Mouse (Mus musculus): ENCODE data around the gene Wscd2. TPM values are rescaled to one million over a fixed set of nuclear protein-coding genes. Genes with fewer than 3 reads are reported as not detected.

Gene Wscd2
- polyA plus RNA-seq, 1 experiment from 2014 or later: 9.1 TPM

GRCm38 (mm10) chr5:113506065-113506464, 15.9 kb downstream of the Wscd2 start:
- Histone ChIP-seq H3K9ac (ENCODE audit: low read length) (no peak overlapping the region), H3K27me3 (ENCODE audit: control insufficient read depth, insufficient read depth, low read length) (no peaks in the 10 kb centered on the region), H3K4me3 (ENCODE audit: low read depth, low read length) (no peak overlapping the region), H3K27ac (ENCODE audit: low read depth, low read length) (no peak overlapping the region), H3K36me3 (ENCODE audit: control insufficient read depth, insufficient read depth, low read length) (no peaks in the 10 kb centered on the region), H3K9me3 (ENCODE audit: control insufficient read depth, low read length) (no peaks in the 10 kb centered on the region), H3K4me1 (ENCODE audit: control insufficient read depth, insufficient read depth, low read length) (peaks cover 29% of the 10 kb centered on the region), H3K4me2 (no peak overlapping the region)
- 88% methylated on average over 6 of the region's 6 CpGs for WGBS
- DNase-seq (ENCODE audit: low spot score, missing footprints) (no peak), ATAC-seq (ENCODE audit: low FRiP score) (no peak)

- H3K9ac ChIP-seq (ENCODE audit: low read length): no peak overlapping the region
- H3K4me1 ChIP-seq (ENCODE audit: control insufficient read depth, insufficient read depth, low read length): peaks cover 29% of the 10 kb centered on the region
- H3K4me3 ChIP-seq (ENCODE audit: low read depth, low read length): no peak overlapping the region
- H3K27ac ChIP-seq (ENCODE audit: low read depth, low read length): no peak overlapping the region
- H3K36me3 ChIP-seq (ENCODE audit: control insufficient read depth, insufficient read depth, low read length): no peaks in the 10 kb centered on the region
- no peak for ATAC-seq (ENCODE audit: low FRiP score)
- WGBS: 76% methylated on average over 5 of the region's 5 CpGs
- no peak for DNase-seq (ENCODE audit: low spot score, missing footprints)
- H3K27me3 ChIP-seq (ENCODE audit: control insufficient read depth, insufficient read depth, low read length): no peaks in the 10 kb centered on the region
- H3K9me3 ChIP-seq (ENCODE audit: control insufficient read depth, low read length): no peaks in the 10 kb centered on the region
- H3K4me2 ChIP-seq: no peak overlapping the region
Observed at GRCm38 (mm10) chr5:113506779-113507178, 16.6 kb downstream of the Wscd2 start.

- Histone ChIP-seq H3K9me3 (ENCODE audit: control insufficient read depth, low read length) (no peaks in the 10 kb centered on the region), H3K4me3 (ENCODE audit: low read depth, low read length) (no peak overlapping the region), H3K27me3 (ENCODE audit: control insufficient read depth, insufficient read depth, low read length) (no peaks in the 10 kb centered on the region), H3K36me3 (ENCODE audit: control insufficient read depth, insufficient read depth, low read length) (no peaks in the 10 kb centered on the region), H3K27ac (ENCODE audit: low read depth, low read length) (no peak overlapping the region), H3K4me1 (ENCODE audit: control insufficient read depth, insufficient read depth, low read length) (peaks cover 16% of the 10 kb centered on the region), H3K9ac (ENCODE audit: low read length) (no peak overlapping the region), H3K4me2 (no peak overlapping the region)
- WGBS: 84% methylated on average over 4 of the region's 4 CpGs
- ATAC-seq (ENCODE audit: low FRiP score): no peak
- no peak for DNase-seq (ENCODE audit: low spot score, missing footprints)
Observed at GRCm38 (mm10) chr5:113509167-113509566, 19.0 kb downstream of the Wscd2 start.

GRCm38 (mm10) chr5:113513640-113514039, 23.5 kb downstream of the Wscd2 start:
- H3K4me1 ChIP-seq (ENCODE audit: control insufficient read depth, insufficient read depth, low read length): peaks cover 9% of the 10 kb centered on the region
- no peak for DNase-seq (ENCODE audit: low spot score, missing footprints)

GRCm38 (mm10) chr5:113514062-113514461, 23.9 kb downstream of the Wscd2 start:
- DNase-seq (ENCODE audit: low spot score, missing footprints) (peak; percentile 49), ATAC-seq (ENCODE audit: low FRiP score) (no peak)
- WGBS: 93% methylated on average over 6 of the region's 6 CpGs
- H3K4me3 ChIP-seq (ENCODE audit: low read depth, low read length): no peak overlapping the region
- no peak overlapping the region for H3K4me2 ChIP-seq
- H3K4me1 ChIP-seq (ENCODE audit: control insufficient read depth, insufficient read depth, low read length): peaks cover 9% of the 10 kb centered on the region
- no peaks in the 10 kb centered on the region for H3K36me3 ChIP-seq (ENCODE audit: control insufficient read depth, insufficient read depth, low read length)
- no peaks in the 10 kb centered on the region; the same call in 1 of the 2 replicates for H3K27me3 ChIP-seq (ENCODE audit: control insufficient read depth, insufficient read depth, low read length)
- H3K9ac ChIP-seq (ENCODE audit: low read length): no peak overlapping the region
- no peaks in the 10 kb centered on the region for H3K9me3 ChIP-seq (ENCODE audit: control insufficient read depth, low read length)
- H3K27ac ChIP-seq (ENCODE audit: low read depth, low read length): no peak overlapping the region

More at GRCm38 (mm10) chr5:113513640-113514039, 23.5 kb downstream of the Wscd2 start:
- no peak overlapping the region for H3K9ac ChIP-seq (ENCODE audit: low read length)
- no peak overlapping the region for H3K4me3 ChIP-seq (ENCODE audit: low read depth, low read length)
- ATAC-seq (ENCODE audit: low FRiP score): no peak
- H3K36me3 ChIP-seq (ENCODE audit: control insufficient read depth, insufficient read depth, low read length): no peaks in the 10 kb centered on the region
- no peaks in the 10 kb centered on the region for H3K9me3 ChIP-seq (ENCODE audit: control insufficient read depth, low read length)
- WGBS: 85% methylated on average over 8 of the region's 8 CpGs
- no peak overlapping the region for H3K27ac ChIP-seq (ENCODE audit: low read depth, low read length)
- no peak overlapping the region for H3K4me2 ChIP-seq
- no peaks in the 10 kb centered on the region; the same call in 1 of the 2 replicates for H3K27me3 ChIP-seq (ENCODE audit: control insufficient read depth, insufficient read depth, low read length)

- 42% methylated on average over 14 of the region's 14 CpGs for WGBS
- Histone ChIP-seq H3K4me1 (ENCODE audit: control insufficient read depth, insufficient read depth, low read length) (peaks cover 9% of the 10 kb centered on the region), H3K4me3 (ENCODE audit: low read depth, low read length) (no peak overlapping the region), H3K36me3 (ENCODE audit: control insufficient read depth, insufficient read depth, low read length) (no peaks in the 10 kb centered on the region), H3K27me3 (ENCODE audit: control insufficient read depth, insufficient read depth, low read length) (no peaks in the 10 kb centered on the region; the same call in 1 of the 2 replicates), H3K4me2 (0 out of 2 replicates have a peak overlapping the region, but pooled peaks have one; percentile 27), H3K9me3 (ENCODE audit: control insufficient read depth, low read length) (no peaks in the 10 kb centered on the region), H3K27ac (ENCODE audit: low read depth, low read length) (peak overlapping the region; percentile 48), H3K9ac (ENCODE audit: low read length) (no peak overlapping the region)
- ATAC-seq (ENCODE audit: low FRiP score) (peak; percentile 59), DNase-seq (ENCODE audit: low spot score, missing footprints) (peak; percentile 75)
Observed at GRCm38 (mm10) chr5:113516119-113516872, 26.2 kb downstream of the Wscd2 start.

GRCm38 (mm10) chr5:113516873-113517336, 26.8 kb downstream of the Wscd2 start:
- Histone ChIP-seq H3K9me3 (ENCODE audit: control insufficient read depth, low read length) (no peaks in the 10 kb centered on the region), H3K36me3 (ENCODE audit: control insufficient read depth, insufficient read depth, low read length) (no peaks in the 10 kb centered on the region), H3K4me3 (ENCODE audit: low read depth, low read length) (no peak overlapping the region), H3K27ac (ENCODE audit: low read depth, low read length) (peak overlapping the region; percentile 44), H3K4me2 (peak overlapping the region; percentile 27; the same call in 1 of the 2 replicates), H3K4me1 (ENCODE audit: control insufficient read depth, insufficient read depth, low read length) (peaks cover 9% of the 10 kb centered on the region), H3K27me3 (ENCODE audit: control insufficient read depth, insufficient read depth, low read length) (no peaks in the 10 kb centered on the region; the same call in 1 of the 2 replicates), H3K9ac (ENCODE audit: low read length) (no peak overlapping the region)
- WGBS: 21% methylated on average over 14 of the region's 14 CpGs
- peak; percentile 91 for DNase-seq (ENCODE audit: low spot score, missing footprints)
- ATAC-seq (ENCODE audit: low FRiP score): peak; percentile 62

GRCm38 (mm10) chr5:113517387-113517786, 27.3 kb downstream of the Wscd2 start:
- peaks cover 9% of the 10 kb centered on the region for H3K4me1 ChIP-seq (ENCODE audit: control insufficient read depth, insufficient read depth, low read length)

GRCm38 (mm10) chr5:113521037-113521436, 30.9 kb downstream of the Wscd2 start:
- DNase-seq (ENCODE audit: low spot score, missing footprints) (no peak), ATAC-seq (ENCODE audit: low FRiP score) (no peak)
- H3K27ac ChIP-seq (ENCODE audit: low read depth, low read length): no peak overlapping the region
- no peak overlapping the region for H3K4me3 ChIP-seq (ENCODE audit: low read depth, low read length)
- no peaks in the 10 kb centered on the region for H3K9me3 ChIP-seq (ENCODE audit: control insufficient read depth, low read length)
- H3K4me2 ChIP-seq: no peak overlapping the region
- H3K36me3 ChIP-seq (ENCODE audit: control insufficient read depth, insufficient read depth, low read length): no peaks in the 10 kb centered on the region
- peaks cover 9% of the 10 kb centered on the region for H3K4me1 ChIP-seq (ENCODE audit: control insufficient read depth, insufficient read depth, low read length)
- no peak overlapping the region for H3K9ac ChIP-seq (ENCODE audit: low read length)
- WGBS: 81% methylated on average over 6 of the region's 6 CpGs
- no peaks in the 10 kb centered on the region; the same call in 1 of the 2 replicates for H3K27me3 ChIP-seq (ENCODE audit: control insufficient read depth, insufficient read depth, low read length)

More at GRCm38 (mm10) chr5:113517387-113517786, 27.3 kb downstream of the Wscd2 start:
- Histone ChIP-seq H3K9ac (ENCODE audit: low read length) (no peak overlapping the region), H3K9me3 (ENCODE audit: control insufficient read depth, low read length) (no peaks in the 10 kb centered on the region), H3K4me2 (no peak overlapping the region), H3K27me3 (ENCODE audit: control insufficient read depth, insufficient read depth, low read length) (no peaks in the 10 kb centered on the region; the same call in 1 of the 2 replicates), H3K4me3 (ENCODE audit: low read depth, low read length) (no peak overlapping the region), H3K27ac (ENCODE audit: low read depth, low read length) (no peak overlapping the region), H3K36me3 (ENCODE audit: control insufficient read depth, insufficient read depth, low read length) (no peaks in the 10 kb centered on the region)
- ATAC-seq (ENCODE audit: low FRiP score) (no peak), DNase-seq (ENCODE audit: low spot score, missing footprints) (peak; percentile 79)
- 76% methylated on average over 4 of the region's 4 CpGs for WGBS

Data from midbrain, embryonic 11.5 days (tissue).